Mouse (Mus musculus) induced T-regulatory cell, adult 2 months (primary cell): ENCODE measurements around the gene Nme2.
"Not testable (repeated sequence)": the region's sequence is repeated elsewhere in the genome, so short reads cannot be mapped to it uniquely, and the experiment has no call there.

Experiments
- DNase-seq: peaks from one replicate; pipeline ENCODE4 v3.0.0-alpha.2; 2012; ENCODE audit warnings: low read depth

The Nme2 gene

GRCm38 (mm10) chr11:93967381-93967780, 11.3 kb upstream of the Nme2 start:
- no peak for DNase-seq

GRCm38 (mm10) chr11:93965391-93965790, 9.3 kb upstream of the Nme2 start:
- no peak for DNase-seq

DNA sequence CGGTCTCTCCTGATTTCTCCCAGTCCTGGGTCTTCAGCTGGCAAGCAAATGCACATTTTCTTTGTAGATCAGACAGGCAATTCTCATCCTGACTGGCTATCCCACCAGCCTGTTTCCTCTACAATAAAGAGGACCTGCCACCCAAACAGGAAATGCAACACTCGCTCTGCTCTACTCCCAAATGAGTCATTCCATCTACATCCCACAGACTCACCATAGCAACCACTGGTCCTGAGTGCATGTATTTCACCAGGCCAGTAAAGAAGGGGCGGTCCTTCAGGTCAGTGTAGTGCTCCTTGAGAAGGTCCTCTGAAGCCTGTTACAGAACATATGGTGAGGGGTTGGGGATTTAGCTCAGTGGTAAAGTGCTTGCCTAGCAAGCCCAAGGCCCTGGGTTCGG, 7.0 kb upstream of the Nme2 start:
- no peak for DNase-seq

- DNase-seq: no peak
Measured at GRCm38 (mm10) chr11:93961482-93961881, 5.4 kb upstream of the Nme2 start.

- no peak for DNase-seq
Measured at GRCm38 (mm10) chr11:93957746-93958145, 1.7 kb upstream of the Nme2 start.

DNA sequence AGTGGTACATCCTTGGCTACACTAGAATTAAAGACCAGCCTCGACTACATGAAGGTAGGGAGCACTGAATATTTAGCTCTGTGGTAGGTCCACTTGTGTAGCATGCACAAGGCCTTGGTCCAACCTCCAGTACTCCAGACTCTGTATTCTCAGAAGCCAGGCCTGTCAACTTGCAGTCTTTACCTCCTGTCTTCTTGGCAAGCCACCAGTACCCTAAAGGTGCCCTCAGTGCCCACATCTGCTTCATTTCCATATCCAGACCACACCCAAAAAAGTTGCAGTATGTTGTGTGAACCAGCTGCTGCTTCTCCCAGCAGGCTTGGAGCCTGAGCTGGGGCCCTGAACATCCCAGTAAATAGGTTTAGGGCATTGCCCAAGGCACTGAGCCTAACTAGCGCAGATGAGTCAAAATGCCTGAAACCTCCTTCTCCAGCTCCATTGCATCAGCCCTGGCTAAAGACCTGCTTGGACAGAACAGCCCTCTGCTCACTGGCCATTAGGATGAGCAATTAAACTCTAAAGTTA, 1.0 kb upstream of the Nme2 start:
- DNase-seq: peak; percentile 15

- peak; percentile 95 for DNase-seq
Measured at GRCm38 (mm10) chr11:93955256-93956150, 556 bp downstream of the Nme2 start.

DNA sequence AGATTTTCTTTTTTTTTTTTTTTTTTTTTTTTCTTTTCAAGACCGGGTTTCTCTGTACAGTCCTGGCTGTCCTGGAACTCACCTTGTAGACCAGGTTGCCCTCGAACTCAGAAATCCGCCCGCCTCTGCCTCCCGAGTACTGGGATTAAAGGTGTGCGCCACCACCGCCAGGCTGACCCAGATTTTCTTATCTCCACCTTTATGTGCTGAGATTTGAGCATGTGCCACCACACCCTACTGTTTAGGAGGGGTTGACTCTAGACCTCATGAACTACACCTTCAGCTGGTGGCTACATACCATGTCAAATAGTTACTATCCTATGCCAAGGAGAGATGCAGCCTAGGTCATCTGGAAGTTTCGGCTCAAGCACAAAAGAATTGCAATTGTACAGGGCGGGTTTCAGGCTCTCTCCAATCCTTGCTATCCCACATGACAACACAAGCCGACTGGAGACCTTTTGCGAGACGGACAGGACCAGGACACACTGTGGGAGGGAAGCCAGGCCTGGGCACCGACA, 1.3 kb downstream of the Nme2 start:
- DNase-seq: no peak

DNA sequence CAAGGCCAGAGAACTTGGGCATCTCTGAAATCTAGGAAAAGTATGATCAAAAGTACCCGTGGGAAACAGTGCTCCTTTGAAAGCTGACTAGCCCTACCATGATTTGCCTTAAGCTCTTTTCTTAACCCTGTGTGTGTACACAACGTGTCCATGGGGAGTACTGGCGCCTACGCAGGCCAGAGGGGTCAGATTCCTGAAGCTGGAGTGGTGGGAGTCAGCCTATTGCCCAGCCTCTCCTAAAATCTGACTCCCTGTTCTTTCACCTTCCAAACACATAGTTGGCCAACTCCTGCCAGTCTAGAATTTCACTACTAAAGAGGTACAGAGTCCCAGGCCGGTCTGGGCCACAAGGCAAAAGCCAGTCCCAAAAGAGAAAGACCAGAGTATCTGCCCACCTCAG, 3.7 kb downstream of the Nme2 start:
- no peak for DNase-seq

- DNase-seq: no peak
Measured at GRCm38 (mm10) chr11:93950045-93950444, 6.0 kb downstream of the Nme2 start.

- no peak for DNase-seq
Measured at GRCm38 (mm10) chr11:93948887-93949567, 7.0 kb downstream of the Nme2 start.

- no peak for DNase-seq
Measured at GRCm38 (mm10) chr11:93944986-93945385, 11.1 kb downstream of the Nme2 start.

DNA sequence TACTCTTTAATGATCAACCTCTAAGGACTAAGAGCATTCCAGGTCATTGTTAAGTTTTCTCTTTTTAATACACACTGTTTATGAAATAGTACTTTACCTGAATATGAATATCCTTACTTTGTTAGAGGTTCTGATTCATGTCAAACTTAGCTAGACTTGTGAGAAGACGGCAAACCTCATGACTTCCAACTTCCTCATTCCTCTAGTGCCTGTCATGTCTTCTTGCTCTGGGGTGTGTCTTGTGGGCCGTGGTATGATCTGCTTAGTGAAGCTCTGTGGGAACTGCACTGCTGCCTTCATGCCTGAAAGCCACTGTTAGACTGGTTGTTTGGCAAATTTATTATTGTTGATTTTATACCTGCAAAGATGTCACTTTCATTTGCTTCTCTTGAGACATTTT, 15.2 kb downstream of the Nme2 start:
- DNase-seq: no peak

DNA sequence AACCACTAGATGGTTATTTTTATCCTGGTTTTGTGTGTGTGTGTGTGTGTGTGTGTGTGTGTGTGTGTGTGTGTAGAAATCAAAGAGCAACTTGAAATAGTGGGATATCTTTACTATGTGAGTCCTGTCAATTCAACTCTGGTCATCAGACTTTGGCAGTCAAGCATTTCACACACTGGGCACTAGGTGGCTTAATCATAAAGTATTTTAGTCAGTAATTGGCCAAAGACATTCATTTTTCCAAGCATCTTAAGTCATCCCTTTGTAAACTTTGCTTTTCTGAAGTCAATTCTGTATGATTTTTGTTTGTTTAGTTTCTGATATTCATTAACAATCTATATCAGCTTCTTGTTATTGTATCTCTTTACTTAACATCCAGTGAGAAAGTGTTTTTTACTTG, 27.0 kb downstream of the Nme2 start:
- peak; percentile 11 for DNase-seq

DNA sequence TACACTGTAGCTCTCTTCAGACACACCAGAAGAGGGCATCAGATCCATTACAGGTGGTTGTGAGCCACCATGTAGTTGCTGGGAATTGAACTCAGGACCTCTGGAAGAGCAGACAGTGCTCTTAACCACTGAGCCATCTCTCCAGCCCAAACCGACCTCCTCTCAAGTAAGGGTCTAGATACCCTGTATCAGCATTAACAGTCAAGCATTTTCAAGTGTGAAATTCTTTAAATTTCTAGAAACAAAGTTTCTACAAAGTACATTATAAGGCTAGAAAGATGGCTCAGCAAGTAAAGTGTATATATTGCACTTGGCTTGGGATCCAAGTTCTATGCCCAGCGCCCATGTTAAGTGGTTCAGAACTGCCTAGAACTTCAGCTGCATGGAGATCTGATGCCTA, 41.0 kb downstream of the Nme2 start:
- not testable (repeated sequence) for DNase-seq

DNA sequence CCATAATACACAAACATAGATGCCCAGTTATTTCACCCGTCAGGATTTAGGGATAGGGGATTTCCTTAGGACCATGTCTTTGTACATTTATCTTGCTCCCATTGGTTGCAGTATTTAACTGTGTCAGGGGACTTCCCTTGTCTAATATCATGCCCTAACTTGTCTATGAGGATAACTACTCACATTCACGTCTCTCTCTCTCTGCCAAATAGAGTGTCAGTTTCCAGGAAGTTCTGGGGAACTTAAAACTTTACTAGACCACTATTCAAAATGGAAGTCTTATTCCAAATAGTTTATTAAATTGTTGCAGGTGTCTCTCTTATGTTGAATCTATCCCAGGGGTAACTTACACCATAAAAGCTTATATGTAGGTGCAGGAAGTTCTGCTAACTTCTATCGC, 44.5 kb downstream of the Nme2 start:
- DNase-seq: no peak

DNA sequence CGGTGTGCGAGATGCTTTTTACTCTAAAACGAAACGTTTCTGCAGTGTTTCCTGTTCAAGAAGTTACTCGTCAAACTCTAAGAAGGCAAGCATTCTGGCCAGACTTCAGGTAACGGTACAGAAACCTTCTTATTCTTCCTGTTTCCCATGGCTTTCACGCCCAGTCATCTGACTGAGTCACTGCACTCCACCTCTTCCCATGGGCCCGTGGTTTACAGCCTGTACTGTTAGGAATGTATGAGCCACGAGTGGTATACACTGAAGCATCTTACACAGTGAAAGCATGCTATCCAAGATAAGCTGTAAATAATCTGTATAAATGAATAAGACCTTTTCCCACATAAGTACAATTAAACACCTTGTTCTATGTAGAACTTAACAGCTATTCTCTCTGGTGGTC, 47.2 kb downstream of the Nme2 start:
- DNase-seq: no peak

GRCm38 (mm10) chr11:93907839-93908238, 48.2 kb downstream of the Nme2 start:
- DNase-seq: no peak

- DNase-seq: no peak
Measured at GRCm38 (mm10) chr11:93906834-93907233, 49.2 kb downstream of the Nme2 start.
